Mouse (Mus musculus): ENCODE data around the gene Nckap5.

- TF ChIP-seq GATA1 (IDR thresholded peaks at IDR 0.05; ENCODE audit: borderline replicate concordance, low read length) = no peak
- no peak for TF ChIP-seq FLI1 (IDR thresholded peaks at IDR 0.05; ENCODE audit: low read length)
These were observed 333.9 kb downstream of the Nckap5 start for GRCm38 (mm10) chr1:126496722-126497121.

Data from megakaryocyte, embryonic 14.5 days (primary cell).